Mouse (Mus musculus) T-helper 1 cell (primary cell): ENCODE data around the gene 1700028P14Rik.

Experiments used
- in situ Hi-C: fragments of 300-600 bp; cut with MboI, MseI; formaldehyde crosslinking; loops from one replicate; pipeline ENCODE4 v1.15.1; 2025; ENCODE audit warnings: high pct_unique_total_duplicates

The 1700028P14Rik gene

GRCm38 (mm10) chr19:23652644-23653043 is at the start of gene 1700028P14Rik:
TSS of gene 1700028P14Rik (minus strand) at chr19:23652812.
- in situ Hi-C loops, result no loop called here

- in situ Hi-C loops, result loop anchor here (25.0 kb wide), 1 partner anchor 562 kb away; the partner anchor contains the start of gene Klf9
Measured at GRCm38 (mm10) chr19:23699131-23699530, 46.5 kb upstream of the 1700028P14Rik start.

GRCm38 (mm10) chr19:23698366-23698765 is 45.8 kb upstream of the 1700028P14Rik start:
- in situ Hi-C loops, result loop anchor here (25.0 kb wide), 1 partner anchor 561 kb away; the partner anchor contains the start of gene Klf9

GRCm38 (mm10) chr19:23697861-23698260 is 45.2 kb upstream of the 1700028P14Rik start:
- in situ Hi-C loops, result loop anchor here (25.0 kb wide), 1 partner anchor 561 kb away; the partner anchor contains the start of gene Klf9

- in situ Hi-C loops, result loop anchor here (25.0 kb wide), 1 partner anchor 557 kb away; the partner anchor contains the start of gene Klf9
Measured at GRCm38 (mm10) chr19:23694344-23694743, 41.7 kb upstream of the 1700028P14Rik start.

GRCm38 (mm10) chr19:23688421-23688946 is 35.9 kb upstream of the 1700028P14Rik start:
- in situ Hi-C loops, result loop anchor here (5.0 to 25.0 kb wide), 2 partner anchors 74 to 551 kb away; partner anchors contain the start of gene Klf9

- in situ Hi-C loops, result loop anchor here (5.0 to 25.0 kb wide), 2 partner anchors 75 to 550 kb away; partner anchors contain the start of gene Klf9
Measured at GRCm38 (mm10) chr19:23687296-23688021, 34.8 kb upstream of the 1700028P14Rik start, which contains the start of gene Ptar1. TSS of gene Ptar1 (plus strand) at chr19:23687429.

GRCm38 (mm10) chr19:23686962-23687295 is 34.3 kb upstream of the 1700028P14Rik start:
- in situ Hi-C loops, result loop anchor here (5.0 to 25.0 kb wide), 2 partner anchors 75 to 550 kb away; partner anchors contain the start of gene Klf9

- in situ Hi-C loops, result loop anchor here (25.0 kb wide), 1 partner anchor 538 kb away; the partner anchor contains the start of gene Klf9
Measured at GRCm38 (mm10) chr19:23675656-23676055, 23.0 kb upstream of the 1700028P14Rik start.

- in situ Hi-C loops, result no loop called here
Measured at GRCm38 (mm10) chr19:23673021-23673420, 20.4 kb upstream of the 1700028P14Rik start.

- in situ Hi-C loops, result no loop called here
Measured at GRCm38 (mm10) chr19:23668142-23668655, 15.6 kb upstream of the 1700028P14Rik start.

GRCm38 (mm10) chr19:23664083-23664482 is 11.5 kb upstream of the 1700028P14Rik start:
- in situ Hi-C loops, result no loop called here

GRCm38 (mm10) chr19:23658350-23658749 is 5.7 kb upstream of the 1700028P14Rik start:
- in situ Hi-C loops, result no loop called here

GRCm38 (mm10) chr19:23657261-23657932 is 4.8 kb upstream of the 1700028P14Rik start:
- in situ Hi-C loops, result no loop called here

GRCm38 (mm10) chr19:23653154-23653553 is 542 bp upstream of the 1700028P14Rik start:
- in situ Hi-C loops, result no loop called here

GRCm38 (mm10) chr19:23647308-23647707 is 5.3 kb downstream of the 1700028P14Rik start:
- in situ Hi-C loops, result no loop called here

GRCm38 (mm10) chr19:23645347-23645746 is 7.3 kb downstream of the 1700028P14Rik start:
- in situ Hi-C loops, result no loop called here

GRCm38 (mm10) chr19:23643819-23644218 is 8.8 kb downstream of the 1700028P14Rik start:
- in situ Hi-C loops, result no loop called here

- in situ Hi-C loops, result no loop called here
Measured at GRCm38 (mm10) chr19:23636786-23637185, 15.8 kb downstream of the 1700028P14Rik start.

GRCm38 (mm10) chr19:23631611-23632492 is 20.8 kb downstream of the 1700028P14Rik start:
- in situ Hi-C loops, result no loop called here

GRCm38 (mm10) chr19:23614268-23614667 is 38.3 kb downstream of the 1700028P14Rik start:
- in situ Hi-C loops, result no loop called here
